Comparison of ENCODE assay signal across 12 mouse cellular contexts in the genomic region with DNA sequence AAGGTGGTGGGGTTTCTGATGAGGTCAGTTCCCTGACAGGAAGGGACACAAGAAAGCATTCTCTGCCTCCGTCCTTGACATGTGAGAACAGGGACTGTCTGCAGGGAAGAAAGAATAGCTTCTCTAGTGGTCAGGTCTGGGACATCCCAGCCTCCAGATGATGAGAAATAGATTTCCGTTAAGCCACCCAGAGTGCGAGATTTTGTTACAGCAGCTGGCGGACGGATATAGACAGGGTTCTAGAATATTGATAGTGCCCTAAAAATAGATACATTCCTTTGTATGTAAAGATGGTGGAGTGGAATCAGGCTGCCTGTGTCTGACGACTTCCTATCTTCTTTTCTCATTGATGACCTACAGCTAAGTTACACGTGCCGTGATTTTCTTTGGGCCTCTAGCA.
"Had no signal": no experiment of that assay in that cellular context is flagged by ENCODE, and none has a peak within 500 bp of the region (broad histone marks: within the 10 kb centered on the region; RNA-seq: fewer than 3 reads in every experiment).

No protein-coding gene starts in this region.

- H3K4me3 ChIP-seq: limb, embryonic 12.5 days; midbrain, embryonic 12.5 days; stomach, embryonic 15.5 days had no signal

- ATAC-seq: midbrain, embryonic 16.5 days had no signal

- H3K27me3 ChIP-seq: limb, embryonic 12.5 days; midbrain, embryonic 12.5 days; stomach, embryonic 15.5 days had no signal

- H3K4me2 ChIP-seq: limb, embryonic 12.5 days; midbrain, embryonic 12.5 days; stomach, embryonic 15.5 days had no signal

- DNase-seq: kidney, postnatal 25 days; layer of hippocampus, adult 9-11 months; layer of hippocampus, postnatal 36 days; lung, adult 18-20 months; right cerebral cortex, postnatal 14 days; thymus, adult 2 months; thymus, postnatal 25 days had no signal

- H3K9ac ChIP-seq: limb, embryonic 12.5 days; liver, embryonic 14.5 days; midbrain, embryonic 12.5 days; stomach, embryonic 15.5 days had no signal

- H3K9me3 ChIP-seq: limb, embryonic 12.5 days; midbrain, embryonic 12.5 days; stomach, embryonic 15.5 days had no signal

- H3K27ac ChIP-seq: limb, embryonic 12.5 days; liver, embryonic 14.5 days; midbrain, embryonic 12.5 days; stomach, embryonic 15.5 days had no signal

- H3K36me3 ChIP-seq: limb, embryonic 12.5 days; midbrain, embryonic 12.5 days; stomach, embryonic 15.5 days had no signal
